Mouse (Mus musculus): Measurements from ENCODE around the gene Dlat.

Gene Dlat

DNA sequence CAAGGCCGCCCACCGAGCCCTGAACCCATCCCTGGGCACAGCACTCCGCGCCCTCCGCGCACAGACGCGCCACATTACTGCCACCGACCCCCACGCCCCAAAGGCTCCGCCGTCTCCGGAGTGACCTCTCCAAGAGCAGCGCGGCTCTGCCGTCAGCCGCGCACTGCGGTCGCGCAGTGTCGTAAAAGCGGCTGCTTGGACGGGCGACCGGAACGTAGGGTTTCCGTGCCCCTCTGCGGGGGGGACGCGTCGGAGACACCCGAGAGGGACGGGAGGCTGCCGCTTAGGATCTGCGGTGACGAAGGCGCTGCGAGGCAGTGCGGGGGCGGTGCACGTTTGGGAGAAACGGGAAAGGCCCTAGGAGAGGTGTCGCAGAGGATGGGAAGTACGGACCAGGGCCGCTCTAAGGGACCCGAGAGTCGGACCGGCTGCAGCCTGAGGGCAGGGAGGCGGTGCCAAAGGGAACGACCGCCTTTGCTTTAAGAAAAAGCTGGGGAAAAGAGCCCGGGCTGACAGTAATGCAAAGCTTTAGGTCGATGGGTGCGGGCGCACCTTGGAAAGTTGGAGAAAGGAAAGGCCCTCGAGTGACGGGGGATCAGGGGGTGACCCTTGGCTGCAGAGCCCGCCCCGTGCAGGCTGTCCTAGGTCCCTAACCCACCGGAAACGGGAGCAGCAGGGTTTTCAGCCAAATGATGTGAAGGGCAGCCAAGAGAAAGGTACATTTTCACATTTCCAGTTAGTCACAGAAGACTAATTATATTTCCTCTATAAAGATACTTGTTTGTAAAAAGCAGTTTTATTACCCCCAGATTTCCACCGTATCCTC, at the start of gene Dlat:
Dlat (minus strand) TSS at position 389 of the 826 bp plus-strand sequence.
- peak; percentile 80 to 84 for DNase-seq (ENCODE audit: low spot score in 2 of 2)

DNA sequence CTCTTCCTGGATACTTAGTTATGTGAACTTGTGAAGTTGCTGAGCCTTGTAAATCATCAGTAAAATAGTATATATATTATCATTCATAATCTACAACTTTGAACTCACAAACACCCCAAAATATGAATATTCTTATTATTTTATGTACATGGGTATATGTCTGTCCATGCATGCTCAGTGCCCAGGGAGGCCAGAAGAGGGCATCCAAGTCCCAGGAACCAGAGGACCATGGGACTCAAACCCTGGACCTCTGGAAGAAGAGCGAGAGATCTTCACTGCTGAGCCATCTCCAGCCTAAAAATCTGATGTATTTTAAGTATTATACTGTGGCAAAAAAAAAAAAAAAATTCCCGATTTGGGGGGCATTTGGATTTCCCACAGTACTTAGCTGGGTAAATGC, 49.5 kb upstream of the Dlat start:
- DNase-seq (ENCODE audit: low spot score in 2 of 2), result no peak

DNA sequence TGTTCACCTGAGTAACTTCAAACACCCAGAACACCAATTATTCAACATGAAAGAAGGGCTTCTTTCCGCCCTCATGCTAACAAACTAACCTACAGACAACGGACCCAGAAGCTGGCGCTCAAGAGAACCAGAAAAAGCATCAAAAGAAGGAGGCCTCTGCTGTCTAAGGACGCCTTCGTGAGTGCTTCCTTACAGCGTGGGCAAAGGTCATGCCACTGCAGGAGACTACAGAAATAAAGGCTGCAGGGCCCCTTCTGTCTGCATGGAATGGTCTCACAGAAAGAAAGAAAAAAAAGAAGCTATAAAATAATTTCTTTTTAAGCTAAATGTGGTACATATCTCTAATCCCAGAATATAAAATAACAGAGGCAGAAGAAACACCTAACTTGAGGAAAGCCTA, 45.3 kb upstream of the Dlat start:
- DNase-seq (ENCODE audit: low spot score in 2 of 2), result no peak

DNA sequence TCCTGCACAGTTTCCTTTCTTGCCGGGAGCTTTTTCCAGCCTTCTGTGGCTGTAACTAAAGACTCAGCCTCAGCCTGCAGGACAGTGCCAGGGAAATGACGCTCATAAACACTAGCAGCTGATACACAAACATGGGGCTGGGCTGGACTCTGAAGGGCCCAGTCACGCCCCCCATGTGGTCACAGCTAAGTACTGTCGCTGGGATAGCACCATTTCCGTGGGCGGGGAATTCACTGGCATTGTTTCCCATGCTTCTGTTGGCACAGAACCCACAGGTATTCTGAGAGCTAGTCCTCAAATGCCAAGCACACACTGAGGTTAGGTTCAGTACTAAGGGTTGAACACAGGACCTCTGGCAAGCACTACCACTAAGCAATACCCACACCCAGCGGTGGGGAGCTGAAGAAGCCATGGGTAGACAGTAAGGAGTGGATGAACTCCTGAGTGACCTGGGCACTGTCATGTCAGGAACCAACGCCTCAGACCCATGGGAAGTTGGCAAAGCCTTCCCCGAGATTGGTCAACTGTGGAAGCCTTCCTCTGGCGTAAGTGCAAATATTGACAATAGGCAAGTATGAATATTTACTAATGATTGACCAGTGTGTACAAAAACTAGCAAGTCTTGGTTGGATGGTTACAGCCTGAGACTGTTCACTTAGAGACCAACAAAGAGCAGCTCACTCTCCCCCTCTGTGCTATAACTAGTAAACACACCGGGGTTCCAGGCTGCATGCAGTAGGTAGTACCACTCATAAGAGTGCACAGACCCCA, 41.5 kb upstream of the Dlat start:
- no peak for DNase-seq (ENCODE audit: low spot score in 2 of 2)

DNA sequence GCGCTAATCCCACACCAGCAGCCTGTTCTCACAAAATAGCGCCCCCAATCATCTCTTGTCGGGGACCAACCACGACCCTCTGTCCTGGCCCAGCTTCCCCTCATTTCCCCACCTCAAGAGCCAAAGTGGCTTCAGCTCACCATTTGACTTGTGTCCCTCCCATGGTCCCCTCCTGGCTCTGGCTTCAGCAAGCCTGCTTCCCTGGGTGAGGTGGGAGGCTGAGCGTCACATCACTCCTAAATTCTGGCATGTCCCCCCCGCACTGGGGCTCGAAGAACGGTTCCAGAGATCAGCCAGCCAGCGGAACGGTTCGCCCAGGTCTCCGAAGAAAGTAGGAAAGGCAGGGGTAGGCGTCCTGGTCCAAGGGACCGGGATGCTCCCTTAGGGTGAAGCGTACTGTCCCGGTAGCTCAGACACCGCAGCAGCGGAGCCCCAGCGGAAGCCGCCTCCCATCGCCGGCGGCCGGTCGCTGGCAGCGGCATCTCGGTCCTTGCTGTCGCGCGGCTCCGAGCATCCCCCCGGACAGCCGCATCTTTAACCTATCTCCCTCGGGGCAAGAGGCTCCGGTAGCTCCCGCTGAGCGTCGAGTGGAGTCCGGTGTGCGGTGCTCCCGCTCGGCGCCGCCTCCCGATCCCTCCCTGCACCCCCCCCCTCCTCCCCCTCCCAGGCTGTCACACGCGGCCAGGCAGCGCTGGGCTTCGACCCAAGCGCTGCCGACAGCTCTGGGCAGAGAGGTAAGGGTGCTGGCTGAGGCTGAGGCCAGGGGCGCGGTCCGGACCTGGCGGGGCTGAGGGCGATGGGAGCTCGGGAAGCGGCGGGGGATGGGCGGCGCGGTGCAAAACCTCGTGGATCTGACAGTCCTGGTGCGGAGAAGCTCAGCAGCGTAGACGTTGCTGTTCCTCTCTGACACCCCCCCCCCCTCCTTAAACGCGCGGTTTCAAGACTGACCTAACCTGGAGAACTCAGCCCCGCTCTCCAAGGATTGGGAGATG, 39.1 kb upstream of the Dlat start:
- DNase-seq (ENCODE audit: low spot score in 2 of 2), result peak in 1 of 2 experiments; percentile 53

DNA sequence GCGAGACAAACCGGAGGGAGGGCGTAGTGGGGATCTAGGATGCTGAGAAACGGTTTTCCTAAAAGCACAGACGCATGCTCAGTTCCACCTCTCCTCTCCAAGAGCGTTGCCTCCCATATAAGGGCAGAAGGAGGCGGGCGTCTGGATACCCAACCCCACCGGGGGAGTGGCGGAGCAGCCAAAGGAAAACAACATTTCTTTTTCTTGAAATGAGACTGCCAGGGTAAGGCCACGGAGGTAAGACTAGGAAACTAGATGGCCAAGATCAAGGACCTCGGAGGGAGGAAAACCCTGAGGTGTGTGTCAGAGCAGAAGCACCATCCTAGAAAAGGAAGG, 38.1 kb upstream of the Dlat start:
- DNase-seq (ENCODE audit: low spot score in 2 of 2), result peak; percentile 63 to 72

DNA sequence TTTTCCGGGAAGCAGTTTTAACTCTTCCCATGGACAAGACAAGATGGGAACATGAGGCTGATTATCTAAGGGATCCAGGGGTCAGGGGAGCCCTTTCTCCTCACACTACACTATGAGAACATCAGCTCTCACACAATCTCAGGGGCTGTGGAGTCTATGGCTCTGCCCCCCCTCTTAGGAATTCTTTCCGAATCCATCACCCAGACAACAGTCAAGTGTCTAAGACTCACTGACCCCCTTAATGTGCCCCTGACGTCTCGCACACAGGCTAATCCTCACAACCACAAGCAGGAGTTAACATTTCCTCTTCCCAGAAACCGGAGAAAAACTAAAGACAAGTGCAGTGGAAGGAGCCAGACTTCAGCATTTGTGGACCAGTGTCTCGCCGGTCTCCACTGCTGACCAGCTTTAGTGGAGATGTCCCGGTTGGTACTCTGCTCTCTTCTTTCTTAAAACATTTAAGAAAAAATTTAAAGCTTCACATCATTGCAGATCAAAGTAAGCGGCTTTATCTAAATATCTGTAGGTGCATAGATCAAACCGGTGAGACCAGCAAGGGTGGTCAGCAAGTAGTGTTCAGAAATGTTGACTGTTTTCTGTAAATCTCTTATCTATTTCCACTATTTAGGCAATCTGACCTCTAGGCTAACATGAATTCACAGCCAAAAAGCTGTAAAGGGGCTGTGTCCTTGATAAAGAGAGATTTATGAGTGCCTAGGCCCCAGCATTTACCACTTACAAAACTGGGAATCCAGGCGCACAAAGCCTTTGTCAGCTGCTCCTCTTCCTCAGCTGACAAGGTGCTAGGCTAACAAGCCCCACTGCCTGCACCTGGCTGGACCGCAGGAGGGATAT, 37.5 kb upstream of the Dlat start:
- no peak for DNase-seq (ENCODE audit: low spot score in 2 of 2)

DNA sequence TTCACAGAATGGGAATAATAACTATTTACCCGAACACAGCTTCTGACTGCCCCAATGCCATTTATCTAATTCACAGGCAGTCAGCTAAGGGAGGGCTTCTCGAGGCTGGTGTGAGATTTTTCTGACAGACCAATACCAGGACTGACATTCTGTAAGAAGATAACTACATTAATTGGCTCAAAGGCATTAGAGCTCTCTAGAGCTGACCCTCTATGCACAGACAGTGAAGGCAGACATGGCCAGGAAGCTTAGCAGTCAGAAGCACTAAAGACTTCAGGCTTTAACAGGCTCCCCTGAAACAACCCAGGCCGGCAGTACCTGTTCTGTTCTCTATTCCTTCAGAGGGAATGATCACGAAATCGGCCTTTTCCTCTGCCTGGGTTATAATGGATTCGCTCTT, 35.6 kb upstream of the Dlat start:
- no peak for DNase-seq (ENCODE audit: low spot score in 2 of 2)

DNA sequence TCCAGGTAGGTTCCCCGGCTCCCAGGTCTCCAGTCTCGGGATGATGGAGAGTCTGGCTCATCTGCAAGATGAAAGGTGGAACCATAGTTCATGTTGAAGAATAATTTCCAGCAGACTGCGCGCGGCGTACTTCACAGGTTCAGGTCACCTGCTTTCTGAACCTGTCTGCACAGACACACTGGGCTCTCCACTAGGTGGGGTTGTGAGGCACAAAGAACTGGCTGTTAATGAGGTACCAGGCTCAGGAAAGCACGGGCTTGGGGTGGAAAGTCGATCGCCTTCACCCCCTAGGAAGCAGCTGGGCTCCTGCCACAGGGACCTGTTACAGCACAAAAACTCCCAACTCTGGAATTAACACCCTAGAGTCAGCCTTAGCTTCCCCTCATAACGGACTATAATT, 34.1 kb upstream of the Dlat start:
- DNase-seq (ENCODE audit: low spot score in 2 of 2), result no peak

DNA sequence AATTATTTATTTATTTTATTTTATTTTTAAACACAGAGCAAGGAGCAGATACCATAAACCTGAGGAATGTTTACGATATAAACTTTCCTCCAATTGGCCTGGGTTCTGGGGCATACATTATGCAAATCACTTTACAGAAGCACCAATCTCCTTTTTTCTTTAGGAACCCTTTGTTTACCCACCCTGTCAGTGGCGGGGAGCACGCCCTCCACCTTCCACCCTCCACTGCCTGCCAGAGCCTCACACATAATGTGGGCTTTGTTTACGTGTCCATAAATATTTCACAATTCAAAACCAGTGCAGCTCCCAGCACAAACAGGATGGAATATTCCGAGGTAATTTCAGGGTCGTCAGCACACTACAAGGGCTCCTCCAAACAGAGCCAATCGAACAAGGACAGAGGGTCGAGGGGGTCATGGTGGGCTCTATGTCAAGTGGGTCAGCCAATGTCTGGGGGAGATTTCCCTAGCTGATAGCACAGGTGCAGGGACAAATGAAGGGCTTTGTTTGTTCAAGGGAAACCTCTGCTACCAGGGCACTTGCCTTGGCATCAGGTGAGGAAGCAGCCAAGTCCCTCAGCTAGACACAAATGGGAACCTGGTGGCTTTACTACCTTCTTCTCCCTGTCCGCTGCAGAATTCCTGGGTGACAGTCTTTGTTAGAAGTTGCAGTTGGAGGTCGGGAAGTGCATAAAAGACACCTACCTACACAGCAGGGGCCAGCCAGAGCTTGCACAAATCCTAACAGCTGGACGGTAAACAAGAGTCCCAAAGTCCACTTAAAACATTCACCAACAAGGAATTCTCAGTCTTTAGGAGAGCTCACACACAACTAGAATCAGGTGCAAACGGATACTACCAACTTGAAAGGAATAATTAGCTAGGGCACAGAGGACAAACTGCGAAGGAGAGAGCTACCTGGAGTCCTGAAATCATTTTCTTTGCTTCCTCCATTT, 33.3 kb upstream of the Dlat start:
- DNase-seq (ENCODE audit: low spot score in 2 of 2), result no peak

DNA sequence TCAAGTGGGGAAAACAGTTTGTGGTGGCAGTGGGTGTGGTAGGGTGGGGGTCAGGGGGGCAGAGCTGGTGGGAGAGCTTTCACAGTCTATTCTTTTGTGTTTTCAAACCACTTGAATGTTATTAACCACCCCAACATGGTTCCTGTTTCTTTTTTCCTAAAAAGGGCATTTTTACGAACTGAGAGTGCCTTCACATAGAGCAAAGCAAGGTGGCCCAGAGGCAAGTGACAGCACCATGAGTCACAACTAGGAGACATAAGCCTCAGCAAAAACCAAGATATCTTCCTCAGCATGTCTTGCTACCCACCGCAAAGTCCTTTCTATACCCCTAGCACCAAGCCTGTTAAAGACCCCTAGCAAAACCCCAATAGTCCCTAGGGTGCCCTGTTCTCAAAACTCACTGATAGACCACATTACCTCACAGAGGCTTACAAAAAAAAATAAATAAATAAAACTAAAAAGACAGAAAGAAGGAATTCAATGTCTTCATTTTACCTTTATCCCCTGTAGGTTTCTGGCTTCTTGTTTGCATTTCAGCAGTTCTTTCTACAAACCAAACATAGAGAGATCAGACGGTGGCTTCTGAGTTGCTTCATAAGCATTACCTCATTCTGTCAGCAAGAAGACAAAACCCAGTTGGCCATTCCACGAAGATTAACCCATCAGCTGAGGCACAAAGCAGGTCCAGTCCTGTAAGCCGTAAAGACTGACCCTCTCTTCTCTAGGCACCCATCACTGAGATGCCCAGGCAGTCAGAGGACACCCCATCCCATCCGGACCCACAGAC, 27.5 kb upstream of the Dlat start:
- no peak for DNase-seq (ENCODE audit: low spot score in 2 of 2)

DNA sequence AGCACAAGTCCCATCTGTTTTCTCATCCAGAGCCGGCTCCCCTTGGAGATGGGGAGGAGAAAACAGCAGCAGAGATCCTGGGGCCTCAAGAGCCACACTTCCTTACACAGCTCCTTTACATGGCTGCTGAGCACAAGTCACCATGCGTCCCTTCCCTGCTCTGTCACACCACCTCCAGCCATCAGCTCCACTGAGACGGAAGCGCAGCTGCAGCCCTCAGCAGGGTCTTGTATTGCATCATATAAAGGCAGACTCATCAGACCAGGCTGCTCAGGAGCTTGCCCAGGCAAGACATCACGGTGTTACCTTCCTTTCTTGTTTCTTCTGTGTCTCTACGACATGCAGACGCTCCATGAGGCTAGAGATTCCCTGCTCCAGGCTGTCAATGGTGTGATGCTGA, 22.1 kb upstream of the Dlat start:
- DNase-seq (ENCODE audit: low spot score in 2 of 2), result no peak

DNA sequence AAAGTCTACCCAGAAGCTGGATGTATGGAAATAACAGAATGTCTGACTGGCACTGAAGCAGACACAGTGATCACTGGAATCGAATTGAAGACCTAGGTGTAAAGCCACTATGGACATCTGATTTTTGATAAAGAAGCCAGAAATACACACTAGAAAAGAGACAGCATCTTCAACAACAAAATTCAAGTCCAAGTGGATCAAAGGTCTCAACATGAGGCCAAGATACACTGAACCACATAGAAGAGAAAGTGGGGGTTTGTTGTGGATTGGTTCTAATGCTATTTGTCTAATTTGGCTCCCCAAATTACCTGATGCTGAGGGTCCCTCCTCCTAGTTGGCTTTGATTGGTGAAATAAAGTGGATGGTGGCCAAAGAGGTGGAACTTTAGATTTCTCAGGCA, 19.8 kb upstream of the Dlat start:
- DNase-seq (ENCODE audit: low spot score in 2 of 2), result no peak

DNA sequence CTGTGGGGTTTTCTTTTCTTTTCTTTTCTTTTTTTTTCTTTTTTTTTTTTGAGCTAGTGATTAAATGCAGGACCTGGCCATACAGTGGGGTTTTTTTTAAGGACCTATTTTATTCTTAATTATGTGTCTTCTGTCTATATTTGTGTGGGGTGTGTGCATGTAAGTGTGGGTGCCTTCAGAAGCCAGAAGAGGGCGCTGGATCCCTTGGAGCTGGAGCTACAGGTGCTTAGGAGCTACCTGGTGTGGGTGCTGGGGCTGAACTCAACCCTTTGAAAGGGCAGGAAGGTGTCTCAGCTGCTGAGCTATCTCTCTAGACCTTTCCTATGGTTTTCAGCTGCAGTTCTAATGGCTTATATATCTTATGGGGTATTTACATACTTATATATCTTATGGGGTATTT, 15.2 kb upstream of the Dlat start:
- no peak for DNase-seq (ENCODE audit: low spot score in 2 of 2)

DNA sequence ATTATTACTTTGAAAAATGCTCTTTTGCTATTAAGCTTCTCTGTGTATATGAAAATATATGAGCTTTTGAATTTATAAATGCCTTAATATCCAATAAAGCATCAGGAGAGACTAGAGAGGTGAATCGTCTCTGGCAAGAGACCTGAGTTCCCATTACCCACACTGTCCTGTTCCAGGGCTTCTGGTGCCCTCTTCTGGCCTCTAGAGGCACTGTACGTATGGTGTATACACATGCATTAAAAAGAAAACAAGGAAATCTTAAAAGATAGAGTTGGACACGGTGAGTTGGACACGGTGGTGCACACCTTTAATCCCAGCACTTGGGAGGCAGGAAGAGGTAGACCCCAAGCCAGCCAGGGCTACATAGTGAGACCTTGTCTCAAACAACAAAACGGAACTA, 11.1 kb upstream of the Dlat start:
- peak in 1 of 2 experiments; percentile 19 for DNase-seq (ENCODE audit: low spot score in 2 of 2)

DNA sequence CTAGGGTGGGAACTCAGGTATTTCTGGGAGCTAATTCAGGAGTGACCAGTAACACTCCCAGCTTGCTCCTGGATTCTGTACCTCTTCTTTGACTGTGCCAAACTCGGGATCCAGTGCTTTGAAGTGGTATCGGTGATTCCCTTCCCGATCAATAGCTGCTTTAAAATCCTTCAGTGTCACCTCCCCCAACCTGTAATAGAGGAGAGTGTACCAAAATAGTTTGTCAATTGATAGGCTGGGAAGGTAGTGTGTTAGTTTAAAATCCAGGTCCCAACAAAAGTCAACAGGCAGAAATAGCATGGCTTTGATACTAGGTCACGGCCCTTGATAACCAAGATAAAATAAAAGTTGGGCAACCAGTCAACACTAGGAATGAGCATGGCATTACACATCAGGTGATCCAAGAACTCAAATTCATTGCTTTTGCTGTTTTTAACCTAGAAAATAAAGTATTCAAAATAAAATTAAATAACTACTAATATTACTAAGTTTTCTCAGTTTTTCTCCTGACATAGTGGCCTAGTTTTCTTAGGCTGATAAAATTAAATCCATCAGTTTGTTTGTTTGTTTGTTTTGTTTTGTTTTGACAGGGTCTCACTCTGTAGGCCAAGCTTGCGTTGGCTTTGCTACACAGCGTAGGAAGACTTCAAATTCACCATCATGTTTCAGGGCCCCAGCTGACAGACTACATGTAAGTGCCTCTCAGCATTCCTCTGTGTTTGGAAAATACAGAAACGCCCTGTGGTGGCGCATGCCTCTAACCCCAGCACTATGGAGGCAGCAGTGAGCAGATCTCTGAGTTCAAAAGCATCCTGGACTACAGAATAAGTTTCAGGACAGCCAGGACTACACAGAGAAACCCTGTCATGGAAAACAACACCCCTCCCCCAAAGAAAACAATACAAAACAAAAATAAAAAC, 8.3 kb upstream of the Dlat start:
- no peak for DNase-seq (ENCODE audit: low spot score in 2 of 2)

DNA sequence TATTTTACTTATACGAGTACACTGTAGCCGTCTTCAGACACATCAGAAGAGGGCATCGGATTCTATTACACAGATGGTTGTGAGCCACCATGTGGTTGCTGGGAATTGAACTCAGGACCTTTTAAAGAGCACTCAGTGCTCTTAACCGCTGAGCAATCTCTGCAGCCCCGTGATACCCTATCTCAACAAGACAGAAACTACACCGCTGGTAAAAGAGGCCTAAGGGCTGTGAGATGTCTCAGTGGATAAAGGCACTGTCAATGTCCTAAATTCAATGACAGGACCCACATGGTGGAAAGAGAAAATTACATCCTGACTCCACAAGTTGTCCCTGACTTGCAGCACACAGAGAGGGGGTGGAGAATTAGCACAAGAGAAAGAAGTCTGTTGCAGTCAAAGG, 6.9 kb upstream of the Dlat start:
- no peak for DNase-seq (ENCODE audit: low spot score in 2 of 2)

DNA sequence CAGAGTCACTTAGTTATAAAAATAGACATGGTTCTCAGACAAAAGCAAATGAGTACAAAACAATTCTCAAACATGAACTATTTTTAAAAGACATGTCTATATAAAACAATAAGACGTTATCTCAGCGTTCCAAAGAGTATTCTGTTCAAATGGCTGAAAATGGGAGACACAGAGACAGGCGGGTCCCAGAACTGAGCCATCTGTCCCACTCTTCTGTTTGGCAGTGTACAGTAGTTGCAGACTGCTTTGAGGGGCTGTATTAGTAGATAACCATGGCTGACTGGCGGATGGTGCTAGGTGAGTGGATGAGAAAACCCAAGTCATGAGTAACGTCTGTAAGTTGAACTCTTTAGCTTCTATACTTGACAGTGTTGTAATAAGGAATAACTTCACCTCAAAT, 5.2 kb upstream of the Dlat start:
- no peak for DNase-seq (ENCODE audit: low spot score in 2 of 2)
